Mouse (Mus musculus) kidney, embryonic 14.5 days (tissue): Measurements from ENCODE around the gene Etl4. TPM values are rescaled to one million over a fixed set of nuclear protein-coding genes. Genes with fewer than 3 reads are reported as not detected.

Experiments used
- ATAC-seq: fragments of 200-750 bp; cut with Nextera tagmentation; 2 replicates; pipeline ENCODE4 v1.8.0; 2017; ENCODE audit warnings: moderate number of reproducible peaks, mild to moderate bottlenecking, moderate TSS enrichment, moderate library complexity; ENCODE audit not compliant: low FRiP score, low TSS enrichment
- H3K27ac ChIP-seq: fragments of 300-500 bp; sonication (generic); 2 replicates; pipeline ENCODE4 v1.5.1; 2014; ENCODE audit warnings: low read depth, mild to moderate bottlenecking, low read length, moderate library complexity, mixed read lengths
- H3K27me3 ChIP-seq: fragments of 300-500 bp; sonication (generic); 2 replicates; pipeline ENCODE4 v1.6.1; 2014; ENCODE audit warnings: mild to moderate bottlenecking, low read length; ENCODE audit not compliant: control insufficient read depth, insufficient read depth
- H3K36me3 ChIP-seq: fragments of 300-500 bp; sonication (generic); 2 replicates; pipeline ENCODE4 v1.6.1; 2014; ENCODE audit warnings: low read length, mixed read lengths; ENCODE audit not compliant: control insufficient read depth, insufficient read depth
- H3K4me1 ChIP-seq: fragments of 300-500 bp; sonication (generic); 2 replicates; pipeline ENCODE4 v1.6.1; 2014; ENCODE audit warnings: low read length, mixed read lengths; ENCODE audit not compliant: control insufficient read depth, insufficient read depth
- H3K4me2 ChIP-seq: fragments of 300-500 bp; sonication (generic); replicated peaks from 2 replicates; pipeline ENCODE4 v1.6.1; 2014; ENCODE audit warnings: low read depth, mild to moderate bottlenecking, low read length
- H3K4me3 ChIP-seq: fragments of 300-500 bp; sonication (generic); 2 replicates; pipeline ENCODE4 v1.5.1; 2014; ENCODE audit warnings: mild to moderate bottlenecking, low read length
- H3K9ac ChIP-seq: fragments of 300-500 bp; sonication (generic); 2 replicates; pipeline ENCODE4 v1.6.1; 2014; ENCODE audit warnings: low read depth, mild to moderate bottlenecking, low read length, moderate library complexity
- H3K9me3 ChIP-seq: fragments of 300-500 bp; sonication (generic); 2 replicates; pipeline ENCODE4 v1.6.1; 2016; ENCODE audit warnings: low read length; ENCODE audit not compliant: control insufficient read depth
- WGBS: fragments of 180-500 bp; shearing (Covaris S2); extraction: QIAGEN DNeasy Blood & Tissue Kit; methylation state at CpG from one replicate; pipeline ENCODE4 v1.1.7; 2014; 5-methylcytosine and 5-hydroxymethylcytosine counted together
- polyA plus RNA-seq: library from polyadenylated mRNA; unstranded; fragments of >200 nt; fragmentation: Nextera tagmentation; extraction: Ambion mirVana; gene quantifications from 2 replicates; pipeline ENCODE4 v1.2.1, GENCODE M21; 2014

Gene Etl4
- polyA plus RNA-seq, 1 experiment from 2014 or later = 93.8 TPM

- Histone ChIP-seq H3K4me2 (no peak overlapping the region), H3K4me3 (no peak overlapping the region), H3K9ac (no peak overlapping the region), H3K36me3 (no peaks in the 10 kb centered on the region), H3K27me3 (no peaks in the 10 kb centered on the region), H3K4me1 (no peaks in the 10 kb centered on the region), H3K27ac (no peak overlapping the region), H3K9me3 (peaks cover 3% of the 10 kb centered on the region; the same call in 1 of the 2 replicates)
- 94% methylated on average over 6 of the region's 6 CpGs for WGBS
- no peak for ATAC-seq
Observed at GRCm38 (mm10) chr2:20583562-20584153, 674.1 kb downstream of the Etl4 start.

DNA sequence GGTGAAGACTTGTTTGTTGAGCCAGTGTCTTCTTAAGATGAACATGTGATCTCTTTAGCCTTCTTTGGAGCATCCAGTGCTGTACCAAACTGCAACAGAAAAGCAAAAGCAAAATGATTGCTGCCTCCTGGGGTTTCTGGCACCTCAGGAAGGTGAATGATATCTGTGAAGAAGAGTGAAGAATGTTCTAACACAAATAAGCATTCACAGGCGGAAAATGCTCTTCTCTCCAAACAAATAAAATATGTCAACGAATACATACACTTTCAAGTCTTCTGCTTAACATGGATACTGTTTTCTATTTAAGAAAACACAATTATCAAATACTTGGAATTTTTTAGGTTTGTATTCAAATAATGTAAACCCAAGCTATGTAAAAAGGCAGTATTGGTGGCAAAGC is 678.3 kb downstream of the Etl4 start:
- H3K9me3 ChIP-seq = peaks cover 3% of the 10 kb centered on the region; the same call in 1 of the 2 replicates
- H3K4me3 ChIP-seq = no peak overlapping the region
- no peak overlapping the region for H3K27ac ChIP-seq
- no peaks in the 10 kb centered on the region for H3K36me3 ChIP-seq
- 97% methylated on average over 2 of the region's 2 CpGs for WGBS
- ATAC-seq = no peak
- no peaks in the 10 kb centered on the region for H3K27me3 ChIP-seq
- H3K9ac ChIP-seq = no peak overlapping the region
- no peaks in the 10 kb centered on the region for H3K4me1 ChIP-seq
- no peak overlapping the region for H3K4me2 ChIP-seq

GRCm38 (mm10) chr2:20588631-20589030 is 679.1 kb downstream of the Etl4 start:
- Histone ChIP-seq H3K4me3 (no peak overlapping the region), H3K4me1 (no peaks in the 10 kb centered on the region), H3K4me2 (no peak overlapping the region), H3K27ac (no peak overlapping the region), H3K9ac (no peak overlapping the region), H3K9me3 (peaks cover 3% of the 10 kb centered on the region; the same call in 1 of the 2 replicates), H3K27me3 (no peaks in the 10 kb centered on the region), H3K36me3 (no peaks in the 10 kb centered on the region)
- ATAC-seq = no peak

- Histone ChIP-seq H3K4me2 (no peak overlapping the region), H3K36me3 (no peaks in the 10 kb centered on the region), H3K27ac (no peak overlapping the region), H3K27me3 (no peaks in the 10 kb centered on the region), H3K9me3 (no peaks in the 10 kb centered on the region), H3K4me3 (no peak overlapping the region), H3K4me1 (no peaks in the 10 kb centered on the region), H3K9ac (no peak overlapping the region)
- no peak for ATAC-seq
- 78% methylated on average over 2 of the region's 2 CpGs for WGBS
Observed at GRCm38 (mm10) chr2:20594129-20594528, 684.5 kb downstream of the Etl4 start.

DNA sequence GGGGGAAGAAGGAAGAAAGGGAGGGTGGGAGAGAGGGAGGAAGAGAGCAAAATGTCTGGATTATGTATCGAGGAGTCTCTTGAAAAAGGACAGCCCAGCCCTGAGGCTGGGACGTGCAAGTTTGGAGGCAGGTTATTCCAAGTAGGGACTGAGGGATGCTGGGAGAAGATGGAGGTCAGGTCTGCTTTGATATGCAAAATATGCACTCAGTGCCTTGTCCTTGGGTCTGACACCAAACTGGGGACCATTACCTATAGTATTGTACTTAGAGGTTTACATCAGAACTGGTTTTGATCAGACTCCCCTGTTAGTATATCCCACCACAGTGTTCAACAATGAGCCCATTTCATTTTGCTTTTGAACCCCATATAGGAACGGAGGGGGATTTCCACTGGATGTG is 685.4 kb downstream of the Etl4 start:
- Histone ChIP-seq H3K27me3 (no peaks in the 10 kb centered on the region), H3K27ac (no peak overlapping the region), H3K4me1 (no peaks in the 10 kb centered on the region), H3K4me2 (no peak overlapping the region), H3K36me3 (no peaks in the 10 kb centered on the region), H3K9ac (no peak overlapping the region), H3K4me3 (no peak overlapping the region), H3K9me3 (no peaks in the 10 kb centered on the region)
- ATAC-seq = no peak
- WGBS = 79% methylated on average over 3 of the region's 3 CpGs

DNA sequence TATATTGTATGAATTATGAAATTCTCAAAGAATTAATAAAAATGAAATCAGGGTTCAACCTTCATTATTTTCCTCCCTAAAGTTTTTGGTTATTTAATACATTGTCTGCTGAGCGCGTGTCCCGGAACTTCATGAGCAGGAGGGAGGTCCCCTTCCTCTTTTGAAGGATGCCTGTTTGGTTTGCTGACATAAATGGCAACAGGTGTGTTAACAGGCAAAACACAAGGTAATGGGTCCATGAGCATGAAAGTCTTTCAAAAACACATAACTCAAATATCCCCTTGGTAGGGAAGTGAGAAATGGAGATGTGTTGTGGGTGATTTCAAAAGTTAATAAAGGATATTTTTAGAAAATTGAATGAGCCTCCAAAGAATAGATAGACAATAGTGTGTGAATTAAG is 687.0 kb downstream of the Etl4 start:
- H3K9me3 ChIP-seq = no peaks in the 10 kb centered on the region
- no peak overlapping the region for H3K9ac ChIP-seq
- no peak for ATAC-seq
- no peaks in the 10 kb centered on the region for H3K4me1 ChIP-seq
- H3K27me3 ChIP-seq = no peaks in the 10 kb centered on the region
- 96% methylated on average over 3 of the region's 3 CpGs for WGBS
- no peaks in the 10 kb centered on the region for H3K36me3 ChIP-seq
- H3K4me2 ChIP-seq = no peak overlapping the region
- no peak overlapping the region for H3K27ac ChIP-seq
- H3K4me3 ChIP-seq = no peak overlapping the region

GRCm38 (mm10) chr2:20597193-20597592 is 687.6 kb downstream of the Etl4 start:
- Histone ChIP-seq H3K27me3 (no peaks in the 10 kb centered on the region), H3K9me3 (no peaks in the 10 kb centered on the region), H3K9ac (no peak overlapping the region), H3K27ac (no peak overlapping the region), H3K4me2 (no peak overlapping the region), H3K4me3 (no peak overlapping the region), H3K36me3 (no peaks in the 10 kb centered on the region), H3K4me1 (no peaks in the 10 kb centered on the region)
- ATAC-seq = no peak
- WGBS = 77% methylated on average over 2 of the region's 2 CpGs

GRCm38 (mm10) chr2:20602656-20603055 is 693.1 kb downstream of the Etl4 start:
- Histone ChIP-seq H3K27ac (no peak overlapping the region), H3K4me1 (no peaks in the 10 kb centered on the region), H3K36me3 (no peaks in the 10 kb centered on the region), H3K4me3 (no peak overlapping the region), H3K27me3 (no peaks in the 10 kb centered on the region), H3K9me3 (no peaks in the 10 kb centered on the region), H3K9ac (no peak overlapping the region), H3K4me2 (no peak overlapping the region)
- WGBS = 87% methylated on average over 2 of the region's 2 CpGs
- ATAC-seq = no peak

GRCm38 (mm10) chr2:20603536-20603935 is 694.0 kb downstream of the Etl4 start:
- Histone ChIP-seq H3K4me1 (no peaks in the 10 kb centered on the region), H3K9ac (no peak overlapping the region), H3K9me3 (no peaks in the 10 kb centered on the region), H3K36me3 (no peaks in the 10 kb centered on the region), H3K27ac (no peak overlapping the region), H3K4me3 (no peak overlapping the region), H3K27me3 (no peaks in the 10 kb centered on the region), H3K4me2 (no peak overlapping the region)
- WGBS = 77% methylated on average over 6 of the region's 6 CpGs
- ATAC-seq = no peak
